Mouse (Mus musculus) ES-CJ7 (cell line): ENCODE data around the gene Galnt12.

Source experiments
- DNase-seq: peaks from one replicate; pipeline ENCODE4 v3.0.0; 2011; ENCODE audit warnings: low read depth, low spot score

Galnt12 gene

DNA sequence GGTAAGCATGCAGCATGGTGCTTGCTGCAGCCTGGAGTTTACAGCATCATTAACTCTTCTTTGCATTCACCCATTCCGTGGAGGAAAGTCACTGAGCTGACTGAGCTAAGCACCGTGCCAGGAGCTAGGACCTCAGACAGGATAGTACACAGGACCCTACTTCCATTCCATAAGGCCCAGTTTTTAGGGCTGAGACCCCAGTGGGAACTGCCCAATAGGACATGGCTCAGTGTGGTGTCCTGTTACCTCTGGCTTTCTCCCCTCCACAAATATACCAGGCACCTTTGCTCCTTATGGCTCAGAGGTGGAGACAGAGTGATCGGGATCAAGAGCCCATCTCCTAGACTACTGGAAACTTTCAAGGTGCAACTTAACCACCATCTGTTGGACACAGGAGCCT lies 59.1 kb downstream of the Galnt12 start:
- DNase-seq: no peak

DNA sequence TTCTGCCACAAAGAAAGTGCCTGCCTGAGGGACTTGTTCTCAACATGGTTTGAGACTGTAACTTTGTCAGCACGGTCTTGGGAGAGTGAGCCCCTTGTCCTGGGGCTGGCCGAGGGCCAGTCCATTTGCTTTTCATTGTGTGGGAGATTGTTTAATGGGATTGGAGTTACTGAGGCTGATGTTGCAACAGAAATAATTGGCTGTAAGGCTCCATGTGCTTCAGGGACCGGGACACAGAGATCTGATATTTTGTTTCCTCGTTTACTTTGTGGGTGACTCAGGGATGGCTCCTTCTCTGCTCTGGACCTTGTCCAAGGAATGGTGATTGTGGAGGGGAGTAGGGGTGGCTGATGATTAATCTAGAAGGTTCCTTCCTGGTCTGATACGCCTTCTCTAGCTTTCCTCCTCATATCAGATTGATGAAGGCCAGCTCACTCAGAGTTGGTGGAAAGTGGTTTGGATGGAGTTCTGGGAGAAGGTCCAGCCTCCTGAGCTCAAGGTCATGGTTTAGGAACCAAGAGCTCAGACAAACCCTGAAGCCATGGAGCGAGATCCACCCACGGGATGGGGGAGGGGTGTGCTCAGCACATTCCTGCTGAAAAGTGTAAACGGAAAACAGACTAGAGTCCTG lies 60.0 kb downstream of the Galnt12 start:
- no peak for DNase-seq

- DNase-seq: peak; percentile 59
These were observed 69.5 kb downstream of the Galnt12 start for GRCm38 (mm10) chr4:47161103-47161755.

DNA sequence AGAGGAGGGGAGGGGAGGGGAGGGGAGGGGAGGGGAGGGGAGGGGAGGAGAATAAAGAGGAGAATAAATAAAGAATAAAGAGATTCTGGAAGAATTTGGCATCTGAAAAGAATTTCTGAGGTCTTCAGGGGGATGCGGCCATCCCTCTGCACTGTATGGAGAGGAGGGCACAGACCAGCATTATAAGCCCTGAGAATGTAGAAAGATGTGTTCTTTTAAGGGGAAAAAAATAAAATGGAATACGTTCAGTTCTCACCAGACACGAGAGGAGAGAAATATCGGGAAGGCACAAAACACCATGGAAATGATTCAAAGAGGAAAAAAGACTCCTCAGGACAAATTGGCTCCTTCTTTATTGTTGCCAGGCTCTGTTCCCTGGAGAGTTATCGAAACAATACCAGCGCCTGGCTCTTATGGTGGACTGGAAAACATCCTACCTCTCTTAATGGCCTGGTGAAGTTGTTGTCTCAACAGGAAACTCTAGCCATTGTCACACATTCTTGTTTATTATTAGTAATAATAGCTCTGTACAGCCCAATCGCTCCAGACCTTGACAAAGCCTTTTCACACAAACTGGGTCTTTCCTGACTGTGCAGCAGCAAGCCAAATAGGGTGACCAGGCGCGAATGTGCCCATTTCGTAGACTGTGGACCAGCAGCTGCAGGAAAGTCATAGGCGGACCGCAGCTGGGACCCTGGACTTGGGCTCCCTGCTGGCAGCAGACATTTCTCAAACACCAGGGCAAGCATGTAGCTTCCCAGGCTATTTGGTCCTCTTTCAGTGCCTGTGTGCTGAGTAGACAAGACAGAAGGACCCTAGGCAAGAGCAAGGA lies 70.3 kb downstream of the Galnt12 start:
- no peak for DNase-seq

- no peak for DNase-seq
These were observed 80.6 kb downstream of the Galnt12 start for GRCm38 (mm10) chr4:47172314-47172713.
